8 mouse cellular contexts compared by ENCODE assay signal in the genomic region with DNA sequence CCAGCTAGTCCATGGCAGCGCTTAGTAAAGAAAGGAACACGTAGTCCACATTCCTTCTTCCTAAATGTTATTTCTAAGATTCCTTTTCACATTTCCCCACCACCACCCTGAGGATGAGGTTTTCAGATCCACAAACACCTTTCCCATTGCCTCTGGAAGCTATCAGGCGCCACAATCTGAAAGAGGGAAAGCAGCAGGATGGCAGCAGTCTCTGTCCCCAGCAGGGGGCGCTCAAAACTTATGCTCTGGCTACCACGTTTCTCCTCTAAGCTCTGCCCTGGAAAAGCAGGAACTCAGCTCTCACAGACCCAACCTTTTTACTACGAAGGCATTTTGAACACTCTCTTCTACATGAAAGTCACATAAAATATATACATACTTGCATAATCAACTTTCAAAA. TPM values are rescaled to one million over a fixed set of nuclear protein-coding genes. Genes with fewer than 3 reads are reported as not detected.
DNase-seq lines count a peak whose midpoint lies in the region; ATAC-seq and TF ChIP-seq lines count a peak whose summit lies in the region.

No protein-coding gene starts in this region.

- 16% methylated on average over 6 of the region's 6 CpGs for WGBS in forebrain, embryonic 11.5 days
- WGBS in heart, postnatal 0 days, result 12% methylated on average over 6 of the region's 6 CpGs
- WGBS in liver, embryonic 16.5 days (ENCODE audit: insufficient replicate concordance), result 9% methylated on average over 6 of the region's 6 CpGs
- 15% methylated on average over 6 of the region's 6 CpGs for WGBS in neural tube, embryonic 12.5 days
- 9% methylated on average over 6 of the region's 6 CpGs for WGBS in stomach, postnatal 0 days

- no peaks in the 10 kb centered on the region for H3K36me3 ChIP-seq in forebrain, embryonic 11.5 days (ENCODE audit: control insufficient read depth, insufficient read depth, low read length)
- no peaks in the 10 kb centered on the region for H3K36me3 ChIP-seq in heart, postnatal 0 days (replicated peaks; ENCODE audit: control insufficient read depth, insufficient read depth, low read length)
- H3K36me3 ChIP-seq in liver, embryonic 16.5 days (ENCODE audit: control insufficient read depth, insufficient read depth), result no peaks in the 10 kb centered on the region
- H3K36me3 ChIP-seq in neural tube, embryonic 12.5 days, result no peaks in the 10 kb centered on the region
- H3K36me3 ChIP-seq in stomach, postnatal 0 days (ENCODE audit: control insufficient read depth, insufficient read depth, low read length), result no peaks in the 10 kb centered on the region

- no peak overlapping the region for H3K27ac ChIP-seq in bone marrow macrophage, adult 2 months (ENCODE audit: insufficient read depth, low read depth, low read length)
- no peak overlapping the region for H3K27ac ChIP-seq in forebrain, embryonic 11.5 days (ENCODE audit: low read depth, low read length)
- no peak overlapping the region for H3K27ac ChIP-seq in heart, postnatal 0 days (ENCODE audit: low read depth)
- no peak overlapping the region for H3K27ac ChIP-seq in liver, embryonic 16.5 days (ENCODE audit: low read length)
- no peak overlapping the region for H3K27ac ChIP-seq in neural tube, embryonic 12.5 days
- no peak overlapping the region for H3K27ac ChIP-seq in stomach, postnatal 0 days (replicated peaks)

- peak overlapping the region; percentile 33 for H3K4me2 ChIP-seq in forebrain, embryonic 11.5 days (ENCODE audit: low read depth, low read length, severe bottlenecking)
- peak overlapping the region; percentile 71 for H3K4me2 ChIP-seq in heart, postnatal 0 days (ENCODE audit: low read depth, low read length)
- 0 out of 2 replicates have a peak overlapping the region, but pooled peaks have one; percentile 0 for H3K4me2 ChIP-seq in liver, embryonic 16.5 days (ENCODE audit: low read depth, low read length)
- H3K4me2 ChIP-seq in neural tube, embryonic 12.5 days (replicated peaks), result peak overlapping the region; percentile 40
- H3K4me2 ChIP-seq in stomach, postnatal 0 days (replicated peaks; ENCODE audit: low read depth), result peak overlapping the region; percentile 45

- peak overlapping the region; percentile 33 for H3K4me3 ChIP-seq in bone marrow macrophage, adult 2 months (ENCODE audit: insufficient read depth, low read length)
- H3K4me3 ChIP-seq in forebrain, embryonic 11.5 days (ENCODE audit: low read depth, low read length), result no peak overlapping the region
- H3K4me3 ChIP-seq in heart, postnatal 0 days (ENCODE audit: low read depth, low read length), result peak overlapping the region; percentile 35
- no peak overlapping the region for H3K4me3 ChIP-seq in liver, embryonic 16.5 days (ENCODE audit: low read depth, low read length)
- no peak overlapping the region for H3K4me3 ChIP-seq in neural tube, embryonic 12.5 days
- H3K4me3 ChIP-seq in stomach, postnatal 0 days (ENCODE audit: low read depth, low read length), result 0 out of 2 replicates have a peak overlapping the region, but pooled peaks have one; percentile 3

- TF ChIP-seq POLR2A in bone marrow macrophage, adult 2 months (IDR thresholded peaks at IDR 0.05; ENCODE audit: borderline replicate concordance, low read depth, low read length), result no peak

- TF ChIP-seq EP300 in heart, postnatal 0 days (IDR thresholded peaks at IDR 0.05; ENCODE audit: low read depth), result no peak
- no peak for TF ChIP-seq EP300 in stomach, postnatal 0 days (optimal IDR thresholded peaks at IDR 0.05)

- DNase-seq in B cell, adult 2 months, result peak; percentile 78 to 79
- DNase-seq in forebrain, embryonic 11.5 days (ENCODE audit: low spot score), result peak; percentile 86
- DNase-seq in heart, postnatal 0 days (ENCODE audit: low spot score), result peak; percentile 77
- peak; percentile 87 to 95 for DNase-seq in kidney, postnatal 36 days
- peak; percentile 80 for DNase-seq in stomach, postnatal 0 days (ENCODE audit: low spot score)

- no peaks in the 10 kb centered on the region for H3K4me1 ChIP-seq in bone marrow macrophage, adult 2 months (ENCODE audit: control insufficient read depth, insufficient read depth, low read length)
- H3K4me1 ChIP-seq in forebrain, embryonic 11.5 days (replicated peaks; ENCODE audit: control insufficient read depth, insufficient read depth, low read length), result no peaks in the 10 kb centered on the region; the same call in 1 of the 2 replicates
- peaks cover 8% of the 10 kb centered on the region for H3K4me1 ChIP-seq in heart, postnatal 0 days (ENCODE audit: control insufficient read depth, insufficient read depth)
- no peaks in the 10 kb centered on the region for H3K4me1 ChIP-seq in liver, embryonic 16.5 days (ENCODE audit: control insufficient read depth, low read depth, low read length)
- peaks cover 4% of the 10 kb centered on the region; the same call in 1 of the 2 replicates for H3K4me1 ChIP-seq in neural tube, embryonic 12.5 days
- 0 out of 2 replicates have a peak, but pooled peaks cover 2% of the 10 kb centered on the region for H3K4me1 ChIP-seq in stomach, postnatal 0 days (replicated peaks; ENCODE audit: control insufficient read depth, insufficient read depth)

- no peak overlapping the region for H3K9ac ChIP-seq in forebrain, embryonic 11.5 days (ENCODE audit: low read length)
- H3K9ac ChIP-seq in heart, postnatal 0 days (replicated peaks; ENCODE audit: low read depth, low read length), result 0 out of 2 replicates have a peak overlapping the region, but pooled peaks have one; percentile 7
- no peak overlapping the region for H3K9ac ChIP-seq in liver, embryonic 16.5 days (ENCODE audit: low read depth, low read length)
- H3K9ac ChIP-seq in neural tube, embryonic 12.5 days, result no peak overlapping the region
- H3K9ac ChIP-seq in stomach, postnatal 0 days (ENCODE audit: low read length), result no peak overlapping the region

- peak; percentile 70 for TF ChIP-seq CTCF in bone marrow macrophage, adult 2 months (IDR thresholded peaks at IDR 0.05; ENCODE audit: low read depth, low read length)
- peak; percentile 87 for TF ChIP-seq CTCF in heart, postnatal 0 days (IDR thresholded peaks at IDR 0.05; ENCODE audit: low read depth)
- peak; percentile 92 for TF ChIP-seq CTCF in stomach, postnatal 0 days (IDR thresholded peaks at IDR 0.05; ENCODE audit: low read depth)

- no peaks in the 10 kb centered on the region for H3K27me3 ChIP-seq in forebrain, embryonic 11.5 days (ENCODE audit: control insufficient read depth, insufficient read depth, low read length)
- no peaks in the 10 kb centered on the region for H3K27me3 ChIP-seq in heart, postnatal 0 days (ENCODE audit: control insufficient read depth, insufficient read depth, low read length)
- no peaks in the 10 kb centered on the region for H3K27me3 ChIP-seq in liver, embryonic 16.5 days (ENCODE audit: control insufficient read depth, insufficient read depth, low read depth, low read length)
- H3K27me3 ChIP-seq in neural tube, embryonic 12.5 days (replicated peaks), result no peaks in the 10 kb centered on the region
- no peaks in the 10 kb centered on the region for H3K27me3 ChIP-seq in stomach, postnatal 0 days (ENCODE audit: control insufficient read depth, insufficient read depth, low read length)

- no peaks in the 10 kb centered on the region for H3K9me3 ChIP-seq in forebrain, embryonic 11.5 days (ENCODE audit: control insufficient read depth, low read length)
- H3K9me3 ChIP-seq in heart, postnatal 0 days (replicated peaks; ENCODE audit: control insufficient read depth, low read length), result no peaks in the 10 kb centered on the region
- no peaks in the 10 kb centered on the region for H3K9me3 ChIP-seq in liver, embryonic 16.5 days (replicated peaks; ENCODE audit: control insufficient read depth, low read length)
- no peaks in the 10 kb centered on the region for H3K9me3 ChIP-seq in neural tube, embryonic 12.5 days
- H3K9me3 ChIP-seq in stomach, postnatal 0 days (ENCODE audit: control insufficient read depth, low read length), result no peaks in the 10 kb centered on the region

- peak; percentile 60 for ATAC-seq in forebrain, embryonic 11.5 days (replicated peaks; ENCODE audit: low FRiP score)
- ATAC-seq in heart, postnatal 0 days (ENCODE audit: insufficient read depth, low read depth), result peak; percentile 59; the same call in 1 of the 2 replicates
- ATAC-seq in liver, embryonic 16.5 days (ENCODE audit: low read depth), result no peak
- ATAC-seq in neural tube, embryonic 12.5 days (ENCODE audit: low FRiP score, low read depth), result peak; percentile 55; the same call in 1 of the 2 replicates
- peak; percentile 74; the same call in 1 of the 2 replicates for ATAC-seq in stomach, postnatal 0 days (ENCODE audit: low FRiP score, low TSS enrichment)

RNA-seq across cellular contexts. Expression of gene Spata6, which starts 32.2 kb away (rescaled TPM):
- polyA plus RNA-seq in bone marrow macrophage, adult 2 months (2012; ENCODE audit: insufficient read depth, insufficient read length, missing spikeins), result 46.9 and 56.2 TPM in 2 replicates
- 30.5 and 32.9 TPM in 2 replicates for polyA plus RNA-seq in forebrain, embryonic 11.5 days (2014; fragmentation: Nextera tagmentation; extraction: Ambion mirVana)
- total RNA-seq in heart, postnatal 0 days (2014; rRNA removed; ENCODE audit: low replicate concordance), result 16.2 and 96.1 TPM in 2 replicates
- polyA plus RNA-seq in heart, postnatal 0 days (2015; fragmentation: Nextera tagmentation; extraction: Ambion mirVana), result 13.6 and 14.3 TPM in 2 replicates
- polyA plus RNA-seq in liver, embryonic 16.5 days (2015; fragmentation: Nextera tagmentation; extraction: Ambion mirVana), result 2.9 and 3.0 TPM in 2 replicates
- polyA plus RNA-seq in neural tube, embryonic 12.5 days (2016; fragmentation: Nextera tagmentation; extraction: Ambion mirVana), result 17.8 and 22.4 TPM in 2 replicates
- 15.1 and 16.7 TPM in 2 replicates for polyA plus RNA-seq in stomach, postnatal 0 days (2015; fragmentation: Nextera tagmentation; extraction: Ambion mirVana)

Comparison
In these comparisons a context has a peak if more than half of its experiments do, and no peak if none do; other contexts are left out.
1. H3K4me3 ChIP-seq: peak in bone marrow macrophage, adult 2 months (single experiment), heart, postnatal 0 days (single experiment) and stomach, postnatal 0 days (single experiment); none in forebrain, embryonic 11.5 days (single experiment), liver, embryonic 16.5 days (single experiment) and neural tube, embryonic 12.5 days (single experiment).
2. H3K4me2 ChIP-seq: peak in every context shown above with its lines; median percentile 71 in heart, postnatal 0 days; 45 in stomach, postnatal 0 days; 40 in neural tube, embryonic 12.5 days; 33 in forebrain, embryonic 11.5 days; 0 in liver, embryonic 16.5 days.
3. Peak in every context shown above with its lines, with median percentiles within 50 percentile points of each other: DNase-seq and CTCF ChIP-seq.